Mouse (Mus musculus) heart, embryonic 12.5 days (tissue): ENCODE data around the gene Rpl18a. TPM values are rescaled to one million over a fixed set of nuclear protein-coding genes. Genes with fewer than 3 reads are reported as not detected.
A peak's percentile ranks its signal among the peaks of the same experiment; 100 is the strongest.

ENCODE experiments used
- ATAC-seq: fragments of 200-750 bp; cut with Nextera tagmentation; 2 replicates; pipeline ENCODE4 v1.8.0; 2017; ENCODE audit warnings: moderate TSS enrichment, moderate library complexity; ENCODE audit not compliant: insufficient number of reproducible peaks, low FRiP score
- H3K27ac ChIP-seq: fragments of 300-500 bp; sonication (generic); 2 replicates; pipeline ENCODE4 v1.5.1; 2016; ENCODE audit warnings: mild to moderate bottlenecking, moderate library complexity; ENCODE audit not compliant: poor library complexity, severe bottlenecking
- H3K27me3 ChIP-seq: fragments of 300-500 bp; sonication (generic); replicated peaks from 2 replicates; pipeline ENCODE4 v1.6.1; 2016; ENCODE audit warnings: mild to moderate bottlenecking, moderate library complexity
- H3K36me3 ChIP-seq: fragments of 300-500 bp; sonication (generic); 2 replicates; pipeline ENCODE4 v1.6.1; 2016; ENCODE audit warnings: mild to moderate bottlenecking, moderate library complexity
- H3K4me1 ChIP-seq: fragments of 300-500 bp; sonication (generic); replicated peaks from 2 replicates; pipeline ENCODE4 v1.6.1; 2016; ENCODE audit warnings: mild to moderate bottlenecking
- H3K4me2 ChIP-seq: fragments of 300-500 bp; sonication (generic); 2 replicates; pipeline ENCODE4 v1.6.1; 2016; ENCODE audit warnings: mild to moderate bottlenecking, moderate library complexity
- H3K4me3 ChIP-seq: fragments of 300-500 bp; sonication (generic); 2 replicates; pipeline ENCODE4 v1.5.1; 2016; ENCODE audit warnings: mild to moderate bottlenecking
- H3K9ac ChIP-seq: fragments of 300-500 bp; sonication (generic); 2 replicates; pipeline ENCODE4 v1.6.1; 2016; ENCODE audit warnings: mild to moderate bottlenecking, moderate library complexity
- H3K9me3 ChIP-seq: fragments of 300-500 bp; sonication (generic); replicated peaks from 2 replicates; pipeline ENCODE4 v1.6.1; 2016; ENCODE audit warnings: mild to moderate bottlenecking, moderate library complexity
- WGBS: fragments of 180-500 bp; shearing (Covaris S2); methylation state at CpG from one replicate; pipeline ENCODE4 v1.1.7; 2016; 5-methylcytosine and 5-hydroxymethylcytosine counted together
- polyA plus RNA-seq: library from polyadenylated mRNA; unstranded; fragments of >200 nt; fragmentation: Nextera tagmentation; extraction: Ambion mirVana; gene quantifications from 2 replicates; pipeline ENCODE4 v1.2.1, GENCODE M21; 2016

Rpl18a gene
- polyA plus RNA-seq, 1 experiment from 2014 or later = 2,528 TPM

DNA sequence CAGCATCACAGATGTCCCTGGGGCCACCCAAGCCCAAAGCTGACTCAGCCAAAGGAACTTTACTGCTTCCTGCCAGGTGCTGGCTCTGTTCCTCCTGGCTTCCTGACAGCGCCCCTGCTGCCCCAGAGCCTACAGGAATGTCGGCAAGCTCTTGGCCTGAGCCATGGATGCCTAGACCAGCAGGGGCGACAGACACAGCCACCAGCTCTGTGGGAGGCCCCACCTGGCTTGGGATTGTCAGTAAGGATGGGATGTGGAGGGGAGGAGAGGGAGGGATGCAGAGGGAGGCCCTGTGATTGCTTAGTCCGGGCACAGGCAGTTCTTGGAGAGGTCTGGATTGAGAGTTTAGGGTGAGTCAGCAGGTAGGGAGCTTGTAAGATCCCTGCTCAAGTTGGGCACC is 17.1 kb downstream of the Rpl18a start:
- Histone ChIP-seq H3K4me1 (peaks cover 12% of the 10 kb centered on the region), H3K9ac (peak overlapping the region; percentile 35; the same call in 1 of the 2 replicates), H3K27me3 (peaks cover 24% of the 10 kb centered on the region; the same call in 1 of the 2 replicates), H3K27ac (no peak overlapping the region), H3K36me3 (no peaks in the 10 kb centered on the region), H3K4me2 (no peak overlapping the region), H3K9me3 (no peaks in the 10 kb centered on the region), H3K4me3 (no peak overlapping the region)
- ATAC-seq = no peak
- 2% methylated on average over 4 of the region's 4 CpGs for WGBS

GRCm38 (mm10) chr8:70879500-70879899 is 17.7 kb downstream of the Rpl18a start:
- no peak overlapping the region for H3K9ac ChIP-seq

GRCm38 (mm10) chr8:70878178-70878577 is 19.0 kb downstream of the Rpl18a start:
- ATAC-seq = no peak
- Histone ChIP-seq H3K4me3 (no peak overlapping the region), H3K4me2 (no peak overlapping the region), H3K27me3 (peaks cover 21% of the 10 kb centered on the region; the same call in 1 of the 2 replicates), H3K9me3 (no peaks in the 10 kb centered on the region), H3K9ac (no peak overlapping the region), H3K36me3 (no peaks in the 10 kb centered on the region), H3K4me1 (peaks cover 12% of the 10 kb centered on the region), H3K27ac (no peak overlapping the region)
- WGBS = 45% methylated on average over 2 of the region's 2 CpGs

More at GRCm38 (mm10) chr8:70879500-70879899, 17.7 kb downstream of the Rpl18a start:
- H3K27ac ChIP-seq = no peak overlapping the region
- H3K4me2 ChIP-seq = no peak overlapping the region
- 48% methylated on average over 4 of the region's 4 CpGs for WGBS
- peaks cover 12% of the 10 kb centered on the region for H3K4me1 ChIP-seq
- H3K9me3 ChIP-seq = no peaks in the 10 kb centered on the region
- H3K36me3 ChIP-seq = no peaks in the 10 kb centered on the region
- H3K4me3 ChIP-seq = no peak overlapping the region
- H3K27me3 ChIP-seq = peaks cover 24% of the 10 kb centered on the region; the same call in 1 of the 2 replicates
- no peak for ATAC-seq

GRCm38 (mm10) chr8:70876382-70876781 is 20.8 kb downstream of the Rpl18a start:
- H3K4me2 ChIP-seq = no peak overlapping the region
- 49% methylated on average over 4 of the region's 4 CpGs for WGBS
- peaks cover 21% of the 10 kb centered on the region; the same call in 1 of the 2 replicates for H3K27me3 ChIP-seq
- H3K36me3 ChIP-seq = no peaks in the 10 kb centered on the region
- no peak overlapping the region for H3K4me3 ChIP-seq
- no peak overlapping the region for H3K27ac ChIP-seq
- H3K4me1 ChIP-seq = peaks cover 24% of the 10 kb centered on the region
- no peak for ATAC-seq
- H3K9ac ChIP-seq = no peak overlapping the region
- no peaks in the 10 kb centered on the region for H3K9me3 ChIP-seq

GRCm38 (mm10) chr8:70874441-70874840 is 22.8 kb downstream of the Rpl18a start:
- Histone ChIP-seq H3K4me1 (peaks cover 26% of the 10 kb centered on the region), H3K9me3 (no peaks in the 10 kb centered on the region), H3K9ac (no peak overlapping the region), H3K27ac (no peak overlapping the region), H3K4me3 (no peak overlapping the region), H3K36me3 (no peaks in the 10 kb centered on the region), H3K4me2 (no peak overlapping the region), H3K27me3 (peaks cover 12% of the 10 kb centered on the region; the same call in 1 of the 2 replicates)
- 89% methylated on average over 13 of the region's 13 CpGs for WGBS
- ATAC-seq = no peak

DNA sequence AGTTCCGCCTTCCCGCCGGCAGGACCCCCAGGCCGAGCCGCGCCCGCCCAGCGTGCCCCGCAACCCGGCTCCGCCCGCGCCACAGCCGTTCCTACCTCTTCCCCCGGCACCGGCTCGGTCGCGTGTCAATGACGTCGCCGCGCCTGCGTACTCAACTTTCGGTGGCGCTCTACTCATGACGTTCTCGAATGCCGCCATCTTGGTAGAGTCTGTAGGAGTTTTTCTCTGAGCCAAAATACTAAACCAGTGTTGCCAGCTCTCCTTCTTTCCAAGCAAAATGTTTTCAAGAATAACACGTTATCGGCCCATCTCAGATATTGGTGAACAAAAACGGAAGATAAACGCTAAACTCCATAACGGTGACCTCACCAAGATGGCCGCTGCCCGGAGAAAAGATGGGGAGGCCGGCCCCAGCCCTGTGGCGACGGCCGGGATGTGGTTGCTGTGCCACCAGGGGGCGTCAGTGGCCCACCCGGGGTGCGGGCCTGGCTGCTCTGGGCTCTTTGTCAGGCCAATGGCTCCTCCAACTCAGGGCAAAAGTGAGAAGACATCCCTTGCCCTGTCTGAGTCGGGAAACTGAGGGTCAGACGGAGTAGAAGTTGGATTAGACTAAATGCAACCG is 23.7 kb downstream of the Rpl18a start, which contains the start of gene Ccdc124:
Ccdc124 (minus strand) TSS at position 572 of the 622 bp plus-strand sequence.
- H3K4me1 ChIP-seq = peaks cover 35% of the 10 kb centered on the region
- 2% methylated on average over 45 of the region's 46 CpGs for WGBS
- H3K9ac ChIP-seq = peak within 1 kb of the TSS; percentile 84
- 0 out of 2 replicates have a peak, but pooled peaks cover 6% of the 10 kb centered on the region for H3K27me3 ChIP-seq
- peak within 1 kb of the TSS; percentile 49 for H3K27ac ChIP-seq
- peaks cover 1% of the 10 kb centered on the region; the same call in 1 of the 2 replicates for H3K36me3 ChIP-seq
- H3K9me3 ChIP-seq = no peaks in the 10 kb centered on the region
- ATAC-seq = peak; percentile 90
- H3K4me3 ChIP-seq = peak within 1 kb of the TSS; percentile 83
- peak within 1 kb of the TSS; percentile 87 for H3K4me2 ChIP-seq

DNA sequence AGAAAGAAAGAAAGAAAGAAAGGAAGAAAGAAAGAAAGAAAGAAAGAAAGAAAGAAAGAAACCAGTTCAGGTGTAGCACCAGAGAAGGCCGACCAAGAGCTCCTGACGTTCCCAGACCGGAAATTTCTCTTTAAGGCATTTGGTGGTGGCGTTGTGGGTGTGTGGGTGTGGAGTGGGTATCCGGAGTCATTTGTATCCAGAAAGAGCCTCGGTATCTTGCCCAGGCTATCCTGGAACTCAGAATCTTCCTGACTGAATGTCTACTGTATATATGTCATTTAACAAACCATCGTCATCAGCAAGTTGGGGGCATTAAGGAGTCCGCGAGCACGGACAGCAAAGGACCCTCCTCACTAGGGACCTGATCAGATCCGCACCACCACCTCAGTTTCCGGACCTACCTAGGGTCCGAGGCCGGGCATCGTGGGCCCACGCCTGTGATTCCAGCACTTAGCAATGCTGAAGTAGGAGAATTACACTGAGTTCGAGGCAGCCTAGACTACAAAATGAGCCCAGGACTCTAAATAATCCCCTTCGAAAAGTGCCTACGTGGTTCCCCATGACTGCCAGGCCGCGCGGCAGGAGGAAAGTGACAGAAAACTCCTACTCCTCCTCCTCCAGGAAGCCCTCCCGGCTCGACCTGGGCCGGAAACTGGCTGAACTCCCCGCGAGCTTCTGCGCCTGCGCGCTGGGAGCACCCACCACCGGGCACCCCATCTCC is 24.4 kb downstream of the Rpl18a start:
- H3K4me3 ChIP-seq = peak overlapping the region; percentile 83
- no peaks in the 10 kb centered on the region for H3K27me3 ChIP-seq
- WGBS = 5% methylated on average over 30 of the region's 31 CpGs
- H3K27ac ChIP-seq = peak overlapping the region; percentile 49
- H3K4me2 ChIP-seq = peak overlapping the region; percentile 87
- H3K4me1 ChIP-seq = peaks cover 41% of the 10 kb centered on the region
- H3K9me3 ChIP-seq = no peaks in the 10 kb centered on the region
- no peak; the same call in 1 of the 2 replicates for ATAC-seq
- H3K9ac ChIP-seq = peak overlapping the region; percentile 84
- peaks cover 8% of the 10 kb centered on the region for H3K36me3 ChIP-seq

DNA sequence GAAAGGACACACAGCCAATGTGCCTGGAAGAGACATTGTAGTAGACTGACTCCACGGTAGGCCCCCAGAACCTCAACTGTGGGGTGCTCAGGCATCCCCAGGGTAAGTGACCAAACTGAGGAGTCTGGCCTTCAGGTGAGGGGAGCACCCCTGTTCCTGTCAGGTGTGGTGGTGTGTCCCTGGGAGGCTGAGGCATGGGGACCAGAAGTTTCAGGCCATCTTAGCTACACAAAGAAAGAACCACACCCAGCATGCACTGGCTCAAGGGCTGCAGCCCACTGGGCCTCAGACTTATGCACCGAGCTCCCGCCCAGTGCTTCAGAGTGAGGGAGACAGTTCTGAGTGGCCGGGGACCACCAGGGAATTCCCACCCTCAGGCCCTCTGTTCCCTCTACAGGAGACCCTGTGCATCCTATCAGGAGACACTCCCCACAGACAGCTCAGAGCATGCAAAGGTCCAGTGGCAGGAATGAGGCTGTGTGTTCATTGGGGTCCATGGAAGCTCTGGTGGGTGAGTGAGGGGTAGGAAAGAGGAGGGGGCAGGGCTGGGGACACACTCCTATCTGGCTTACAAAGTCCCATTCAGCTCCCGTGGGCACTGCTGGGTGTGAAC is 25.9 kb downstream of the Rpl18a start:
- Histone ChIP-seq H3K9me3 (no peaks in the 10 kb centered on the region), H3K27ac (peak overlapping the region; percentile 28; the same call in 1 of the 2 replicates), H3K9ac (peak overlapping the region; percentile 8; the same call in 1 of the 2 replicates), H3K4me3 (no peak overlapping the region), H3K36me3 (peaks cover 8% of the 10 kb centered on the region), H3K4me2 (no peak overlapping the region), H3K4me1 (peaks cover 44% of the 10 kb centered on the region), H3K27me3 (no peaks in the 10 kb centered on the region)
- no peak for ATAC-seq
- WGBS = 80% methylated on average over 5 of the region's 5 CpGs

GRCm38 (mm10) chr8:70869601-70870041 is 27.6 kb downstream of the Rpl18a start:
- H3K9ac ChIP-seq = peak overlapping the region; percentile 26; the same call in 1 of the 2 replicates
- no peaks in the 10 kb centered on the region for H3K27me3 ChIP-seq
- H3K27ac ChIP-seq = no peak overlapping the region; the same call in 1 of the 2 replicates
- 48% methylated on average over 16 of the region's 16 CpGs for WGBS
- H3K4me2 ChIP-seq = peak overlapping the region; percentile 51; the same call in 1 of the 2 replicates
- peaks cover 8% of the 10 kb centered on the region for H3K36me3 ChIP-seq
- ATAC-seq = no peak; the same call in 1 of the 2 replicates
- no peaks in the 10 kb centered on the region for H3K9me3 ChIP-seq
- peaks cover 52% of the 10 kb centered on the region for H3K4me1 ChIP-seq
- no peak overlapping the region for H3K4me3 ChIP-seq

- no peaks in the 10 kb centered on the region for H3K9me3 ChIP-seq
- peaks cover 56% of the 10 kb centered on the region for H3K4me1 ChIP-seq
- 39% methylated on average over 5 of the region's 5 CpGs for WGBS
- no peaks in the 10 kb centered on the region for H3K27me3 ChIP-seq
- H3K36me3 ChIP-seq = peaks cover 8% of the 10 kb centered on the region
- H3K4me3 ChIP-seq = 0 out of 2 replicates have a peak overlapping the region, but pooled peaks have one; percentile 13
- H3K9ac ChIP-seq = peak overlapping the region; percentile 57; the same call in 1 of the 2 replicates
- H3K4me2 ChIP-seq = peak overlapping the region; percentile 51
- no peak overlapping the region for H3K27ac ChIP-seq
- no peak for ATAC-seq
These were observed 28.0 kb downstream of the Rpl18a start for GRCm38 (mm10) chr8:70869199-70869571.
